Mouse (Mus musculus): Measurements from ENCODE around the gene Mtus2. TPM values are rescaled to one million over a fixed set of nuclear protein-coding genes. Genes with fewer than 3 reads are reported as not detected.

Mtus2 gene
- total and polyA plus RNA-seq, 2 experiments: 0.18 to 0.66 TPM

DNA sequence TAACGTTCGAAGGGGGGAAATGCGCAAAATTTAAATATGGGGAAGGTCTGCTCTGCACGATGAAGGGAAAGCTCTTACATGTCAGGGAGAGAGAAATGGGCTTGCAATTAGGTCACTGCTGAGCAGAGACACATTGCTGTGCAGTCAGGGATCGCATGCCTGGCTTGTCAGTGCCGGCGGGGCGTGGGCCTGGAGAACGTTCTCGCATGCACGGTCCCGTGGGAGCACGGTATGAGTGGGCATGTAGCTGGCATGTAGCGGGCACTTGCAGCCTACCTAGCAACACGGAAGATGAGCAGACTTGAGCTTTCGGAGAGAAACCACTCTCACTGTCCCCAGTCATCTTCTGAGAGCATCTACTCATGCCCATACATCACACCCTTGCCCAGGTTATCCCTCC, 266.9 kb downstream of the Mtus2 start:
- Histone ChIP-seq H3K36me3 (ENCODE audit: control insufficient read depth, insufficient read depth, low read length) (no peaks in the 10 kb centered on the region), H3K4me1 (ENCODE audit: control insufficient read depth, insufficient read depth, low read length) (no peaks in the 10 kb centered on the region), H3K27me3 (ENCODE audit: control insufficient read depth, insufficient read depth, low read length) (no peaks in the 10 kb centered on the region), H3K4me3 (ENCODE audit: insufficient read depth, low read depth, low read length) (no peak overlapping the region), H3K27ac (replicated peaks; ENCODE audit: insufficient read depth, low read depth, low read length) (no peak overlapping the region), H3K9ac (ENCODE audit: low read depth, low read length) (no peak overlapping the region), H3K79me2 (ENCODE audit: control insufficient read depth, insufficient read depth, low read length) (no peaks in the 10 kb centered on the region)
- DNase-seq (ENCODE audit: extremely low read depth, low read depth, low spot score): no peak
- TF ChIP-seq CTCF (IDR thresholded peaks at IDR 0.05; ENCODE audit: low read depth, low read length): no peak
- TF ChIP-seq POLR2A (IDR thresholded peaks at IDR 0.05; ENCODE audit: extremely low read depth, insufficient read depth, low read length): no peak
- WGBS: 88% methylated on average over 16 of the region's 16 CpGs

GRCm38 (mm10) chr5:148233714-148234113, 276.6 kb downstream of the Mtus2 start:
- no peak overlapping the region for H3K9ac ChIP-seq (ENCODE audit: low read depth, low read length)
- DNase-seq (ENCODE audit: extremely low read depth, low read depth, low spot score): no peak
- no peaks in the 10 kb centered on the region for H3K79me2 ChIP-seq (ENCODE audit: control insufficient read depth, insufficient read depth, low read length)
- no peaks in the 10 kb centered on the region for H3K27me3 ChIP-seq (ENCODE audit: control insufficient read depth, insufficient read depth, low read length)
- H3K4me1 ChIP-seq (ENCODE audit: control insufficient read depth, insufficient read depth, low read length): no peaks in the 10 kb centered on the region
- H3K36me3 ChIP-seq (ENCODE audit: control insufficient read depth, insufficient read depth, low read length): no peaks in the 10 kb centered on the region
- TF ChIP-seq POLR2A (IDR thresholded peaks at IDR 0.05; ENCODE audit: extremely low read depth, insufficient read depth, low read length) (no peak), CTCF (IDR thresholded peaks at IDR 0.05; ENCODE audit: low read depth, low read length) (no peak)
- 82% methylated on average over 18 of the region's 18 CpGs for WGBS
- no peak overlapping the region for H3K27ac ChIP-seq (replicated peaks; ENCODE audit: insufficient read depth, low read depth, low read length)
- no peak overlapping the region for H3K4me3 ChIP-seq (ENCODE audit: insufficient read depth, low read depth, low read length)

DNA sequence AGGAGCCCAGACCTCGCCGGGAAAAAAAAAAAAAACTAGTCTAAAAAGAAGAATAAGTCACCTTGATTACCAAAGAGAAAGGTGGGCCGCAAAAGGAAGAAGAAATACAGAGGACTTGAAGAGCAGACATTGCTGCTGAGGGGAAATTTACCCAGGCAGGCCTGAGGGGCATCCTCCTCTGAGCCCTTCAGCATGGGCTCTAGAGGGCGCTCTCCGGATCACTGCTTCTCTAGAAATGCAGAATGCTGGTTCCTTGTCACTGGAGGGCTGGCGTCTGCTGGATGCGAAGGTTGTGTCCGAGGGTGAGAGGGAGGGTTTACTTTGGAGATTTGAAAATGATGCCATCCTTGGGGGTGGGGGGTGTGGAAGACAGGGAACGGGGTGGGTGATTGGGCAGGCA, 279.5 kb downstream of the Mtus2 start:
- TF ChIP-seq CTCF (IDR thresholded peaks at IDR 0.05; ENCODE audit: low read depth, low read length) (peak; percentile 35; the same call in 1 of the 2 replicates), POLR2A (IDR thresholded peaks at IDR 0.05; ENCODE audit: extremely low read depth, insufficient read depth, low read length) (no peak)
- Histone ChIP-seq H3K36me3 (ENCODE audit: control insufficient read depth, insufficient read depth, low read length) (no peaks in the 10 kb centered on the region), H3K79me2 (ENCODE audit: control insufficient read depth, insufficient read depth, low read length) (no peaks in the 10 kb centered on the region), H3K4me1 (ENCODE audit: control insufficient read depth, insufficient read depth, low read length) (no peaks in the 10 kb centered on the region), H3K27me3 (ENCODE audit: control insufficient read depth, insufficient read depth, low read length) (no peaks in the 10 kb centered on the region), H3K4me3 (ENCODE audit: insufficient read depth, low read depth, low read length) (no peak overlapping the region), H3K27ac (replicated peaks; ENCODE audit: insufficient read depth, low read depth, low read length) (no peak overlapping the region), H3K9ac (ENCODE audit: low read depth, low read length) (no peak overlapping the region)
- WGBS: 49% methylated on average over 9 of the region's 9 CpGs
- no peak for DNase-seq (ENCODE audit: extremely low read depth, low read depth, low spot score)

GRCm38 (mm10) chr5:148239067-148239466, 281.9 kb downstream of the Mtus2 start:
- no peaks in the 10 kb centered on the region for H3K36me3 ChIP-seq (ENCODE audit: control insufficient read depth, insufficient read depth, low read length)
- DNase-seq (ENCODE audit: extremely low read depth, low read depth, low spot score): peak; percentile 7

GRCm38 (mm10) chr5:148239757-148240156, 282.6 kb downstream of the Mtus2 start:
- 39% methylated on average over 2 of the region's 2 CpGs for WGBS
- H3K36me3 ChIP-seq (ENCODE audit: control insufficient read depth, insufficient read depth, low read length): no peaks in the 10 kb centered on the region
- H3K79me2 ChIP-seq (ENCODE audit: control insufficient read depth, insufficient read depth, low read length): no peaks in the 10 kb centered on the region
- no peaks in the 10 kb centered on the region for H3K4me1 ChIP-seq (ENCODE audit: control insufficient read depth, insufficient read depth, low read length)
- H3K27ac ChIP-seq (replicated peaks; ENCODE audit: insufficient read depth, low read depth, low read length): no peak overlapping the region
- DNase-seq (ENCODE audit: extremely low read depth, low read depth, low spot score): no peak
- H3K9ac ChIP-seq (ENCODE audit: low read depth, low read length): no peak overlapping the region
- H3K4me3 ChIP-seq (ENCODE audit: insufficient read depth, low read depth, low read length): no peak overlapping the region
- H3K27me3 ChIP-seq (ENCODE audit: control insufficient read depth, insufficient read depth, low read length): no peaks in the 10 kb centered on the region
- TF ChIP-seq POLR2A (IDR thresholded peaks at IDR 0.05; ENCODE audit: extremely low read depth, insufficient read depth, low read length): no peak
- TF ChIP-seq CTCF (IDR thresholded peaks at IDR 0.05; ENCODE audit: low read depth, low read length): no peak

More at GRCm38 (mm10) chr5:148239067-148239466, 281.9 kb downstream of the Mtus2 start:
- Histone ChIP-seq H3K4me3 (ENCODE audit: insufficient read depth, low read depth, low read length) (no peak overlapping the region), H3K4me1 (ENCODE audit: control insufficient read depth, insufficient read depth, low read length) (no peaks in the 10 kb centered on the region), H3K27me3 (ENCODE audit: control insufficient read depth, insufficient read depth, low read length) (no peaks in the 10 kb centered on the region), H3K9ac (ENCODE audit: low read depth, low read length) (no peak overlapping the region), H3K79me2 (ENCODE audit: control insufficient read depth, insufficient read depth, low read length) (no peaks in the 10 kb centered on the region), H3K27ac (replicated peaks; ENCODE audit: insufficient read depth, low read depth, low read length) (no peak overlapping the region)
- TF ChIP-seq CTCF (IDR thresholded peaks at IDR 0.05; ENCODE audit: low read depth, low read length): peak; percentile 37; the same call in 1 of the 2 replicates
- no peak for TF ChIP-seq POLR2A (IDR thresholded peaks at IDR 0.05; ENCODE audit: extremely low read depth, insufficient read depth, low read length)

DNA sequence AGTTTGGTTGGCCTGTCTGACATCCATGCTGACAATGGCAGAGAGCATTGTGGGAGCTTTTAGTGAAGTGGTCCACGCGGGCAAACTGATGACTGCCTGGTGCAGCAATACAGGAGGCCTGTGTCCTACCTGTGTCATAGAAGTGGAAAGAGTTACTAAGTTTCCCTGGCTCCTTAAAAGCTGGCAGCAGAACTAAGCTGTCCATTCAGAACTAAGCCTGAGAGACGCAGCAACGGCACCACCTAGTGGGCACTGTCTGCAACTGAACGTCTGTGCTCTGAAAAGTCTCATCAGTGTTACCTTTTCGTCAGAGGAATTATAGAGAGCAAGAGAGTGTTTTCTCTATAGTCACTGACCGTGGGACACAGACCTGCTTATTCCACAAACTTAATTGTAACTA, 284.8 kb downstream of the Mtus2 start:
- no peaks in the 10 kb centered on the region for H3K36me3 ChIP-seq (ENCODE audit: control insufficient read depth, insufficient read depth, low read length)
- DNase-seq (ENCODE audit: extremely low read depth, low read depth, low spot score): peak; percentile 24
- H3K4me3 ChIP-seq (ENCODE audit: insufficient read depth, low read depth, low read length): no peak overlapping the region
- TF ChIP-seq POLR2A (IDR thresholded peaks at IDR 0.05; ENCODE audit: extremely low read depth, insufficient read depth, low read length): no peak
- peak; percentile 87 for TF ChIP-seq CTCF (IDR thresholded peaks at IDR 0.05; ENCODE audit: low read depth, low read length)
- no peaks in the 10 kb centered on the region for H3K79me2 ChIP-seq (ENCODE audit: control insufficient read depth, insufficient read depth, low read length)
- no peak overlapping the region for H3K9ac ChIP-seq (ENCODE audit: low read depth, low read length)
- 6% methylated on average over 7 of the region's 7 CpGs for WGBS
- H3K4me1 ChIP-seq (ENCODE audit: control insufficient read depth, insufficient read depth, low read length): no peaks in the 10 kb centered on the region
- H3K27me3 ChIP-seq (ENCODE audit: control insufficient read depth, insufficient read depth, low read length): no peaks in the 10 kb centered on the region
- H3K27ac ChIP-seq (replicated peaks; ENCODE audit: insufficient read depth, low read depth, low read length): no peak overlapping the region
